ENCODE assay signal across 9 mouse cellular contexts in the genomic region with DNA sequence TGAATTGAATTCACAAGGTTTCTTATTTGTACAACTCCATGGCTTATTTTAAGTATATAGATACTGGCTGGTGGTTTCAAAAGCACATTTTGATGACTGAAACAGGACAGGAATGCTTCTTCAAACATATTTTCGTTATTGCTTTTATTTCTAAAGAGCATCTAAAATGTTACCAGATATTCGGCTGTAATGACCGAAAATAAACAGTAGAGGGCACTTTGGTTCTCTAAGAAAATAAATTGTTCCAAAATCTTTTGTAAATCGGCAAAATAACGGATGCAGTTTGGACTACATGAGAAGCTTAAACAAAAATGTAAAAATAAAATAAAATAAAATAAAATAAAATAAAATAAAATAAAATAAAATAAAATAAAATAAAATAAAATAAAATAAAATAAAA.
DNase-seq lines count a peak whose midpoint lies in the region; ATAC-seq and TF ChIP-seq lines count a peak whose summit lies in the region.
"Had no signal": no experiment of that assay in that cellular context is flagged by ENCODE, and none has a peak within 500 bp of the region (broad histone marks: within the 10 kb centered on the region; RNA-seq: fewer than 3 reads in every experiment).

No protein-coding gene starts in this region.

- H3K4me3 ChIP-seq in layer of hippocampus, adult 2 months: no peak overlapping the region
- H3K4me3 ChIP-seq: erythroblast, embryonic 14.5 days had no signal

- peak; percentile 80 for TF ChIP-seq CTCF in layer of hippocampus, adult 2 months (conservative IDR thresholded peaks at IDR 0.05)

- no peak overlapping the region for H3K27ac ChIP-seq in layer of hippocampus, adult 2 months

- no peak for ATAC-seq in erythroid progenitor cell, adult 5-6 weeks (replicated peaks; ENCODE audit: low FRiP score, poor library complexity, severe bottlenecking)

- DNase-seq in cerebellum, adult 9-10 months: peak; percentile 83
- DNase-seq in cerebellum, postnatal 25 days: no peak
- DNase-seq in layer of hippocampus, adult 2 months (ENCODE audit: low spot score in 2 of 2): peak; percentile 42 to 53
- no peak for DNase-seq in layer of hippocampus, adult 8-10 months (ENCODE audit: low spot score in 2 of 2)
- peak; percentile 47 for DNase-seq in MN1 (ENCODE audit: low spot score)
- DNase-seq in left cerebral cortex, postnatal 14 days (ENCODE audit: low spot score in 2 of 2): peak; percentile 66 to 75
- DNase-seq in frontal cortex, postnatal 10 days (ENCODE audit: low spot score in 2 of 2): no peak

- intact Hi-C loops in left cerebral cortex, postnatal 14 days (cut with DNase I): loop anchor here (2.0 kb wide), 1 partner anchor 171 kb away; no protein-coding TSS in a partner anchor

Comparison
In these comparisons a context has a peak if more than half of its experiments do, and no peak if none do; other contexts are left out.
1. DNase-seq: peak in cerebellum, adult 9-10 months (single experiment), layer of hippocampus, adult 2 months (2 of 2), MN1 (single experiment) and left cerebral cortex, postnatal 14 days (2 of 2); none in cerebellum, postnatal 25 days (0 of 2), layer of hippocampus, adult 8-10 months (0 of 2) and frontal cortex, postnatal 10 days (0 of 2).